Mouse (Mus musculus): ENCODE data around the gene Vnn1. TPM values are rescaled to one million over a fixed set of nuclear protein-coding genes. Genes with fewer than 3 reads are reported as not detected.

Vnn1 gene
- total RNA-seq, 2 experiments from 2014 or later: 0.37 TPM; not detected in 1

Other genes with a start within 250 kb of the Vnn1 start
- gene Rps12, start 107.4 kb upstream of the Vnn1 start, total RNA-seq (2021): 100 to 1,000 TPM; 261 to 307 TPM
- gene Slc18b1, start 97.7 kb upstream of the Vnn1 start, total RNA-seq (2021): 10 to 100 TPM; 26.7 to 28.6 TPM
- gene Vnn3, start 43.2 kb upstream of the Vnn1 start, total RNA-seq (2021): under 1 TPM in 1 of 2 experiments, not detected in 1; 0.23 TPM
- not detected for gene Taar1, start 25.7 kb downstream of the Vnn1 start, total RNA-seq (2021)
- not detected for gene Taar2, start 43.9 kb downstream of the Vnn1 start, total RNA-seq (2021)
- gene Taar3, start 54.9 kb downstream of the Vnn1 start, total RNA-seq (2021): not detected
- gene Taar4, start 65.8 kb downstream of the Vnn1 start, total RNA-seq (2021): not detected
- not detected for gene Taar5, start 76.0 kb downstream of the Vnn1 start, total RNA-seq (2021)
- gene Taar6, start 91.0 kb downstream of the Vnn1 start, total RNA-seq (2021): not detected
- not detected for gene Taar7a, start 98.8 kb downstream of the Vnn1 start, total RNA-seq (2021)
- not detected for gene Taar7b, start 105.3 kb downstream of the Vnn1 start, total RNA-seq (2021)
- not detected for gene Taar7d, start 132.5 kb downstream of the Vnn1 start, total RNA-seq (2021)
- gene Taar7e, start 142.9 kb downstream of the Vnn1 start, total RNA-seq (2021): not detected
- not detected for gene Taar7f, start 154.8 kb downstream of the Vnn1 start, total RNA-seq (2021)
- gene Taar8a, start 181.8 kb downstream of the Vnn1 start, total RNA-seq (2021): not detected
- not detected for gene Taar8b, start 197.6 kb downstream of the Vnn1 start, total RNA-seq (2021)
- not detected for gene Taar8c, start 207.2 kb downstream of the Vnn1 start, total RNA-seq (2021)
- not detected for gene Taar9, start 214.8 kb downstream of the Vnn1 start, total RNA-seq (2021)

Data from layer of hippocampus, adult 18-20 months (tissue).